Mouse (Mus musculus): ENCODE results near the gene Hoxd3. TPM values are rescaled to one million over a fixed set of nuclear protein-coding genes. Genes with fewer than 3 reads are reported as not detected.

Hoxd3 gene
- polyA plus RNA-seq, 1 experiment from 2014 or later, result 0.39 TPM

GRCm38 (mm10) chr2:74781386-74781785 lies 69.7 kb downstream of the Hoxd3 start:
- WGBS, result 71% methylated on average over 5 of the region's 5 CpGs
- Histone ChIP-seq H3K27me3 (ENCODE audit: control insufficient read depth, insufficient read depth, low read depth, low read length) (no peaks in the 10 kb centered on the region; the same call in 1 of the 2 replicates), H3K9ac (ENCODE audit: low read length) (no peak overlapping the region)

GRCm38 (mm10) chr2:74795531-74795930 lies 83.8 kb downstream of the Hoxd3 start:
- H3K9ac ChIP-seq (ENCODE audit: low read length), result no peak overlapping the region
- H3K36me3 ChIP-seq (ENCODE audit: control insufficient read depth, insufficient read depth, low read length), result no peaks in the 10 kb centered on the region
- WGBS, result 27% methylated on average over 7 of the region's 7 CpGs
- no peak overlapping the region for H3K4me3 ChIP-seq (ENCODE audit: low read length)
- H3K9me3 ChIP-seq (ENCODE audit: control insufficient read depth, low read length), result no peaks in the 10 kb centered on the region
- no peak overlapping the region for H3K4me2 ChIP-seq (ENCODE audit: low read depth, low read length)
- ATAC-seq (ENCODE audit: low read depth), result no peak
- no peaks in the 10 kb centered on the region for H3K27me3 ChIP-seq (ENCODE audit: control insufficient read depth, insufficient read depth, low read depth, low read length)
- no peak overlapping the region for H3K27ac ChIP-seq (ENCODE audit: low read length)
- no peaks in the 10 kb centered on the region for H3K4me1 ChIP-seq (replicated peaks; ENCODE audit: control insufficient read depth, insufficient read depth, low read length)

More at GRCm38 (mm10) chr2:74781386-74781785, 69.7 kb downstream of the Hoxd3 start:
- H3K27ac ChIP-seq (ENCODE audit: low read length), result no peak overlapping the region
- no peaks in the 10 kb centered on the region for H3K36me3 ChIP-seq (ENCODE audit: control insufficient read depth, insufficient read depth, low read length)
- no peak overlapping the region for H3K4me3 ChIP-seq (ENCODE audit: low read length)
- no peak overlapping the region for H3K4me2 ChIP-seq (ENCODE audit: low read depth, low read length)
- no peaks in the 10 kb centered on the region for H3K9me3 ChIP-seq (ENCODE audit: control insufficient read depth, low read length)
- no peak for ATAC-seq (ENCODE audit: low read depth)
- no peaks in the 10 kb centered on the region for H3K4me1 ChIP-seq (replicated peaks; ENCODE audit: control insufficient read depth, insufficient read depth, low read length)

MicroRNAs within 50 kb of the gene (microRNA counts, 519-probe panel; counts per million panel counts)
- 2,416 counts per million, percentile 42 among the panel's probes with 10 or more counts for microRNA mmu-miR-10b

Small RNA genes within 50 kb of the gene (microRNA-seq; reads per million reads assigned to microRNA genes)
- not detected for gene Gm44463
- gene Mir10b, result 1,093 reads per million, percentile 74 among the genes with 10 or more reads in this experiment

Other genes starting within 250 kb of the Hoxd3 start
- 21.2 and 25.2 TPM in 2 replicates for gene Lnpk, start 132.5 kb upstream of the Hoxd3 start, polyA plus RNA-seq (2015; fragmentation: Nextera tagmentation; extraction: Ambion mirVana)
- not detected in 2 replicates for gene Evx2, start 52.4 kb upstream of the Hoxd3 start, polyA plus RNA-seq (2015; fragmentation: Nextera tagmentation; extraction: Ambion mirVana)
- not detected in 2 replicates for gene Hoxd13, start 43.6 kb upstream of the Hoxd3 start, polyA plus RNA-seq (2015; fragmentation: Nextera tagmentation; extraction: Ambion mirVana)
- gene Hoxd12, start 36.9 kb upstream of the Hoxd3 start, polyA plus RNA-seq (2015; fragmentation: Nextera tagmentation; extraction: Ambion mirVana), result not detected in 2 replicates
- gene Hoxd11, start 32.4 kb upstream of the Hoxd3 start, polyA plus RNA-seq (2015; fragmentation: Nextera tagmentation; extraction: Ambion mirVana), result not detected in 2 replicates
- gene Hoxd10, start 20.0 kb upstream of the Hoxd3 start, polyA plus RNA-seq (2015; fragmentation: Nextera tagmentation; extraction: Ambion mirVana), result 0.19 TPM in 1 of 2 replicates, not detected in the other
- 0.31 TPM in 2 replicates for gene Hoxd9, start 14.2 kb upstream of the Hoxd3 start, polyA plus RNA-seq (2015; fragmentation: Nextera tagmentation; extraction: Ambion mirVana)
- gene Hoxd8, start 7.3 kb upstream of the Hoxd3 start, polyA plus RNA-seq (2015; fragmentation: Nextera tagmentation; extraction: Ambion mirVana), result 0.20 and 0.39 TPM in 2 replicates
- not detected in 2 replicates for gene Hoxd4, start within 50 bp of the Hoxd3 start, polyA plus RNA-seq (2015; fragmentation: Nextera tagmentation; extraction: Ambion mirVana)
- not detected in 2 replicates for gene Gm28230, start 14.8 kb downstream of the Hoxd3 start, polyA plus RNA-seq (2015; fragmentation: Nextera tagmentation; extraction: Ambion mirVana)
- not detected in 2 replicates for gene Hoxd1, start 51.1 kb downstream of the Hoxd3 start, polyA plus RNA-seq (2015; fragmentation: Nextera tagmentation; extraction: Ambion mirVana)
- gene Mtx2, start 113.9 kb downstream of the Hoxd3 start, polyA plus RNA-seq (2015; fragmentation: Nextera tagmentation; extraction: Ambion mirVana), result 90.9 and 107 TPM in 2 replicates